Mouse (Mus musculus) kidney, adult 2 months (tissue): ENCODE data around the gene Tjap1.

Source experiments
- CTCF ChIP-seq: fragments of 200-500 bp; conservative IDR thresholded peaks from 2 replicates; pipeline ENCODE4 v1.5.1; 2011; ENCODE audit warnings: low read depth, mild to moderate bottlenecking, control low read depth, low read length, moderate library complexity, mixed read lengths; ENCODE audit not compliant: insufficient read depth, insufficient read length
- POLR2A ChIP-seq: fragments of 200-500 bp; IDR thresholded peaks from one replicate; pipeline ENCODE4 v1.6.1; 2011; ENCODE audit warnings: low read depth, low read length, control low read depth

GRCm38 (mm10) chr17:46243624-46244023 is 39.2 kb downstream of the Tjap1 start:
- TF ChIP-seq POLR2A (no peak), CTCF (no peak)
